Mouse (Mus musculus) T-helper 1 cell (primary cell): ENCODE measurements around the gene Ube2i.
"Not testable (repeated sequence)": the region's sequence is repeated elsewhere in the genome, so short reads cannot be mapped to it uniquely, and the experiment has no call there.

Experiments used
- in situ Hi-C: fragments of 300-600 bp; cut with MboI, MseI; formaldehyde crosslinking; loops from one replicate; pipeline ENCODE4 v1.15.1; 2025; ENCODE audit warnings: high pct_unique_total_duplicates

Gene Ube2i

DNA sequence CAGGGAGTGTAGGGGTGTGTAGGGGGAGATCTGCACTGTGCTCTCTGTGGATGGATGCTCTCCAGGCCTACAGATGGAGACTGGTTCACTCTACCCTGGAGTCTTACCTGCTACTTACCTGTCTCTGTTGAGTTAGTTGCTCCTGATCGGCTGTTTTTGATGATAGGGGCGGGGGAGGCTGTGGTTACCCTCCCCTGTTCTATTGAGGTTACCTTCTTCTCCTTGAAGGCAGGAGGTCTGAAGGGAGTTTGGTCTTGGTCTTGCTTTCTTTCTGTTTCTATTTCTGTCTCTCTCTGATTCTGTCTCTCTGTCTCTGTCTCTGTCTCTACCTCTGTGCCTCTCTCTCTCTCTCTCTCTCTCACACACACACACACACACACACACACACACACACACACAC lies 19.3 kb downstream of the Ube2i start:
- in situ Hi-C loops = no loop called here

DNA sequence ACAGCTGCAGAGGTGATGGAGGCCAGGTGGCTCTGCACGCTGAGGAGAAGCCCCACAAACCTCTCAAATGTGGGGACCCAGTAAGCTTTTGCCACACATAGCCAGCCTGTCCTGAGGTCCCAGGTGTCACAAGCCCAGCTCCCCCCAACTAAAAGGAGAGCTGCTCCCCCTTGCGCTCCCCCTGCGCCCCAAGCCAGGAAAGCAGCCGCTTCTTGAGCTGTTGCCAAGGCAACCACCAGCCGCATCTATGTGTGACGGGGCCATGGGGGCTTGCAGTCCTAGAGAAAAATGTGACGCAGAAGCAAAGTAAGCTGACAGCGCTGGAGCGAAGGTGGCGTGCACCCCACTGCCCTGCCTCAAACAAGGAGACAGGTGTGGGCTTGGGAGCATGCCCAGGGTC lies 20.7 kb downstream of the Ube2i start:
- in situ Hi-C loops = no loop called here

DNA sequence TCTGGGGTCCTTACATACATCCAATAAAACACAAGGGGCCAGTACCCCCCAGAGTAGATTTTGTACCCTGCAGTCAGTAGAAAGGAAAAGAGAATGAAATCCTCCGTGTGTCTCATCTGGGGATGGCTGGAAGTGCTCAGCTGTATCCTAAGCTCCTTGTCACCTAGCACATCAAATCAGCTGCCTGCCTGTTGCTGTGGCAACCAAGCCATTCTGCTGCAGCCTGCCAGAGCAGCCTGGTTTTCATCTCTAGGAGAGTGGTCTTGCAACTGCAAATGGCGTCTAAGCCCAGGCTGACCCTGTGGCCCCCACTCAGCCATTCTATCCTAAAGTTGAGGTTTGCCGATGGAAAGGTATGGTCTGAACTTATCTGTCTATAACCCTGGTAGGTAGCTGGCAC lies 21.8 kb downstream of the Ube2i start:
- in situ Hi-C loops = no loop called here

DNA sequence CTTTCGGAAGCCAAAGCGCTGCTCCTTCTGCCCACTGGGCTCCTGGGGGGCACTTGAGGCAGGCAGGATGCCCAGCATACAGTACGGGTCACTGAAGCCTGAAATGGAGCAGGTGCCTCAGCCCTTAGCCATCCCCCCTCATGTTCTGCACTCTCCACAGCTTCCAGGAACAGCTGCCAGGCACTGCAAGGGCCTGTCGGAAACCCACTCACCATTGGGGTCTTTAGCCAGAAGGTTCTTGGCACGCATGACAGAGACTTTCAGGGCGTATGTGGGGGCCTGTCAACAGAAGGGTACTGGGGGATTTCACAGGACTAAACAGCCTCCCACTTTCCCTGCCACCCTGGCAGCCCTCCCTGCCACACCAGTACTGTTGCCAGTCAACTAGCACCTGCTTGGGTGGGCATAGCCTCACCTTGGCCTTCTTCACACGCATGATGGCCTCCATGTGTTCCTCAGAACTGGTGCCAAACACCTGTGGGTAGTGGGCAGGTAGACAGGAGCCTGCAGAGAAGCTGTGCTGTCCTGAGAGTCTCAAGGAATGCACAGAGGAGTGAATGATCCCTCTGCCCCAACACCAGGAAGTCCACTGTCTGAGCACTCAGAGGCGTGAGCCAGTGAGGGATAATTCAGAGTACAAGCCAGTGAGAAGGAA lies 24.1 kb downstream of the Ube2i start:
- in situ Hi-C loops = no loop called here

DNA sequence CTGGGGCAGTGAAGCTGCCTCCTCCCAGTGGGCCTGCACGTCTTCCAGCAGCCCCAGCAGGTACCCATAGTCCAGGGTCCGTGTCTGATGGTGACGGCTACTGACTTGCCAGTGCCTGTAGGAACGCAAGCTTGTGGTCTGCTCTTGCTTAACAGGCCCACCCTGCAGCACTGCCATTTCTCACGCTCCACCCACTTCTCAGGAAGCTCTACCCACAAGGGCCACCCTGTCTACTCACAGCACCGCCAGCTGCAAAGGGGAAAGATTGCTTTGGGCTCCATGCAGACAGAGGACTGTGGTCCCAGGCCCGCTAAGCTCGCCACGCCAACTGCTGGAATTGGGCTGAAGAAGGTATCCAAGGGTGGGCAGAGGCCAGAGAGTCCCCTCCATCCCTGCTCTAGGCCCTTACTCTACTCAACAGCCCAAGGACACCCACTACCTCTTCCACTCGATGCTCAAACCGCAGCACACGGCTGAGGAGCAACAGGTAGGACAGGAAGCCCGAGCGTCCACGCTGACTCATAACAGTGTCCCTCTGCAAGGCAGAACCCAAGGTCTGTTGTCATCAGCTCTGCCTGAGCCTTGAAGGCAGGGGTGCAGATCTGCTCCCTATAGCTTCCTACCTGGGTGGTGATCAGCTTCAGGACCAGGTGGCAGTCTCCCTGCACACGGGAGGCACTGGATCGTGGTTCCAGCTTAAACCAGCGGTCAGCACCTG lies 26.2 kb downstream of the Ube2i start:
- in situ Hi-C loops = no loop called here

DNA sequence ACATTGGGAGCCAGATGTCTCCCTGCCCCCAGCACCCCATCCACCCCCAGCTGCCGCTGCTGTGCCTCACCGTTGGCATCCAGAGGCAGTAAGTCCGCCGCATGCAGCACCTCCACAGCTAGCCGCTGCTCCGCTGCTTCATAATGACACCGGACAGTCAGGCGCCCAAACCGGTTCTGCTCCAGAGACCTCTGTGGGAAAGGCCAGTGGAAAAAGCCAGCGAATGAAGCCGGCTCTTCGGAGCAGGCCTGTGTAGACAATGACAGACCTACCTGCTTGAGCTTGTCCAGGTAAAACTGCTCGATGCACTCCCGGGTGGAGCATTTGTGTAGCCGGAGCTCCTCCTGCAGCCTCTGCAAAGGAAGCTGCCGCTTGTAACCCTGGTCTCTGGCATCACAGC lies 30.2 kb downstream of the Ube2i start:
- in situ Hi-C loops = no loop called here

DNA sequence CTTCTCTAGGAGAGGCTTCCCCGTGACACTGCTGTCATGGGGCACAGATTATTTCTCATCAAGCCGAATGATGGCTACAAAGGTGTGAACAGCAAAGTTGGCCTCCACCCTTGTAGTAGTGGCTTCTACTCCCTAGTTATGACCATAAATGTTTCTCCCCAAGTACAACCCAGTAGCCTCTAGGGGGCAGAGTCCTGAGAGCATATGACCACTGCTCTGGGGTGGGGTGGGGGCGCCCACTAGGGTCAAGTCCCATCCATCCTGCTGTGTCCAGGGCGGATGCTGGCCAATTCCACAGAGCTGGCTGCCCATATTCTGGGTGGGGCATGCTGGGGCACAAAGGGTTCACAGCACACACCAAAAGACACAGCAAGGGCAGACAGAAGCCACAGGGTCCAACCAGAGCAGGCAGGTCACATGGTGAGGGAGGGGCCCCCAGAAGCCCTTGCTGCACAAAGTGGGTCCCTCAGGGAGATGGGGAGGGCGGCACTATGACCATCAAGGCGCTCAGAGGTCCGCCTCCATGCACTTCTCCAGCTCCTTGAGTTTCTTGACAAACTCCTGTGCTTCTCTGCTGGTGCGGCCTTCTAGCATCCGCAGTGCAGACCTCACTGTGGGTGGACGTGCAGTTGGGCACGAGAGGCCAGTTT lies 31.2 kb downstream of the Ube2i start:
- in situ Hi-C loops = no loop called here

DNA sequence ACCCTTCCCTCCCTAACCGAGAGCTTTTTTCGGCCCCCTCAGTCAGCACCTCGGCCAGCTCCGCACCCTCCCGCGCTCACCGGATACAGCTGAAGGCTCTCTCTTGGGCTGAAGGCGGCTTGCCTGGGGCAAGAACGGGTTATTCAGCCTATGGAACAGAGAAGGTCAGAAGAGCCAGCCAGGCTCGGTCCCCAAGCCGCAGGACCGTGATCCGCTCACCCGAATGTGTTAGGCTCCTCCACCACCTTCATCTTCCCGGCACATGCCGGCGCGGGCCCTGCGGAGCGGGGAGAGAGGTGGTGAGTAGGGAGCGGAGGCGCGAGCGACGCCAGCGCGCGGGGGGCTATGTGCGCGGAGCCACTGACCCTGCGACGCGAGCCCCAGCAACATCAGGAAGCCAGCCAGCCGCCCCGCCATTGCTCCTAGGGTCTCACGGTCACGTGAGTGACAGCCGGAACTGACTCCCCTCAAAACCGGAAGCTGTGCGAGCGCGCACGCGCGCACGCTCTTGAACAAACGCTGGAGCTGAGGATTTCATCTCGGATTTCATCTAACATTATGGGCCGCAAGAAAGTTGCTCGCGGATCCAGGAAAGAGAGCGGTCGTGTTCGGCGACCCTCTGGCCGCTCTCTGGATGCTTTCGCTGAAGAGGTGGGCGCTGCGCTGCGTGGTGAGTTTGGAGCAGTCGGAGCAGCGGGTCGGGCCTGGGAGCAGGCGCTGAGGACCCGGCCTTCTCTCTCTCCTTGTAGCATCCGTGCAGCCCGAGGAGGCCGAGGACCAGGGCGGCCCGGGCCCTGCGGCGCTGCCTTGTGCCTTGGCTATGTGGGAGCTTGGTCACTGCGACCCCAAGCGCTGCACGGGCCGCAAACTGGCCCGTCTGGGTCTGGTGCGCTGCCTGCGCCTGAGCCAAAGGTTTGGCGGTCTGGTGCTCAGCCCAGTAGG lies 34.5 kb downstream of the Ube2i start, which contains the start of the genes Gnptg and Tsr3:
Gene Gnptg, minus strand, starts transcription at position 430 of the 942 bp plus-strand sequence.
Gene Tsr3, plus strand, starts transcription at position 476 of the 942 bp plus-strand sequence.
- in situ Hi-C loops = no loop called here

DNA sequence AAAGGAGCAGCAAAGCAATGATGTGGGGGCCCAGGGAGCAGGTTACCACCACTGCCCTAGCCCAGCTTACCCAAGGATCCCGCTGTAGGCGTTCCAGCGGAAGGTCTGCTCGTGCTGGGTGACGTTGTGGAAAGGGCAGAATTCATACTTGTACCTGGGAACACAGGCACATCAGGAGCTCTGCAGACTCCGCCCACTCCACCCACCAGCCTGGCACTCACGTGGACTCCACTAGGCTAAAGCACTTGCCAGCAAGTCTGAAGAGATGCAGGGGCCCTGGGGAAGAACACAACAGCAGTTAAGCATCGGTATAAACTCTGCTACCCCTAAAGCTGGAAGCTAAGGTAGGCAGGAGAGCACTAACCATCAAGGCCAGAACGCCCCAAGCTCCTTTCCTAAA lies 38.8 kb downstream of the Ube2i start:
- in situ Hi-C loops = no loop called here

DNA sequence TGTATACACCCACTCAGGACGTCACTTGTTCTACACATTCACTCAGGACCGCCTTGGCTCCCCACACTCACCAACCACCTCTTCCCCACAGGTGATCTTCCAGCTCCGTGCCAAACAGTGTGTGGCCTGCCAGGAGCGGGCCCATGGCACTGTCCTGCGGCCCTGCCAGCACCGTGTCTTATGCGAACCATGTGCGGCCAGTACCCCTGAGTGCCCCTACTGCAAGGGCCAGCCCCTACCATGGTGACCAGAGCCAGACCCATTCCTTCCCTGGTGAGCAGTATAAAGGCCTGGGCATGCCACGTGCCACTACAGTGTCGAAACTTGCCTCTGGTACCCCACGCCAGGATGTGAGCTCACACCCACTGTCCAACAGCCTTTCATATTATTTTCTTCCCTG lies 42.8 kb downstream of the Ube2i start:
- in situ Hi-C loops = not testable (repeated sequence)

DNA sequence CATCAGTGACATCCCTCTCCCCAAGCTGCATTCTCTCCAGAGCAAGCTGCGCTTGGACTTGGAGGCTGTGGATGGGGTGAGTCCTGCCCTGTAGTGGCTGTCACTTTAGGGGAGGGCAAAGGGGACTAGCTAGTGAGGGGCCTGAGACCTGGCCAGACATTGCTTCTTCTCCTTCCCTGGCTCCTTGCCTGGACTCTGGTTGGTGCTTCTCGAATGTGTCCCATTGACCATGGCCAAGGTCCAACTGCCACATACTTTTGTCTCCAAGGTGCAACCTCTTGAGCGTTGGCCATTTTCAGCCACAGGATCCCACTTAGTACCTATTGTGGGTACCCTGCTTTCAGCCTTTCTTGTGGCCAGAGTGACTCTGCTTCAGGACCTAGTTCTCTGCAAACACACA lies 43.7 kb downstream of the Ube2i start:
- in situ Hi-C loops = no loop called here

DNA sequence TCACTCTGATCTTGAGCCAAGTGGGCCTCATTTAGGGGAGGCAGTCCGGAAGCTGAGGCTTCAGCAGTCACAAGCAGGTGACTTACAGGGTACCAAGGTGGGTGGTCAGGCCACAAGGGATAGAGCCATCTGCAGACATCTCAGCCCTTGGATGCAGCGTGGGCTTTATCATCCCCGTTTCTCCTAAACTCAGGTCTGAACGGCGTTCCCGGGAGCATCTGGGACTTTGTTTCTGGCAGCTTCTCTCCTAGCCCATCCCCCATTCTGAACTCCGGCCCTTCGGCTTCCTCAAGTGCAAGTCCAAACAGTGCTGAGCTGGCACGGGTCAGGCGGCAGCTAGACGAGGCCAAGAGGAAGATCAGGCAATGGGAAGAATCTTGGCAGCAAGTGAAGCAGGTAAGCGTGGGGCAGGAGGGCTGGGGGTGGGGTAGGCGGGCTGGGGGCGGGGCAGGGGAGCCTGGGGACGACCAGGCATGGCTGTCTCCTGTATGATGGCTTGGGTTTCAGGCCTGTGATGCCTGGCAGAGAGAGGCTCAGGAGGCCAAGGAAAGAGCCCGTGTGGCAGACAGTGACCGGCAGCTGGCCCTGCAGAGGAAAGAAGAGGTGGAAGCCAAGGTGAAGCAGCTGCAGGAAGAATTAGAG lies 44.3 kb downstream of the Ube2i start:
- in situ Hi-C loops = not testable (repeated sequence)

DNA sequence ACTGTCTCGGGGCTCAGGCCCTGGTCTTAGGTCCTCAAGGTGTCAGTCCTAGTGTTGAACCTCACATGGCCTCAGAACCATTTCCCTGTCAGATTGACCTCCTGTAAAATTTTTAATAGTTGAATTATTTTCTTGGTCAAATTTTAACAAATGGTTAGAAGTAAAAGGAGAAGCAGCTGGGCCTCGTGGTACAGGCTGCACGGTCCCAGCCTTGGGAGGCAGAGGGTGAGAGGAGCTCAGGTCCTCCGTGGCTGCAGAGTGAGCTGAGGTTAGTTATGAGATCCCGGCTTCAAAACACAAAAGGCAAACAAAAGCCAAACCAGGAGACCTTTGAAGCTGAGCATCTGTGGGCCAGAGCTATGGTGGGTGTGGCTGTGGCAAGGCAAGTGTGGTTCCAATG lies 46.4 kb downstream of the Ube2i start:
- in situ Hi-C loops = loop anchor here (10.0 kb wide), 1 partner anchor 683 kb away; the partner anchor contains the start of gene Pkd1

DNA sequence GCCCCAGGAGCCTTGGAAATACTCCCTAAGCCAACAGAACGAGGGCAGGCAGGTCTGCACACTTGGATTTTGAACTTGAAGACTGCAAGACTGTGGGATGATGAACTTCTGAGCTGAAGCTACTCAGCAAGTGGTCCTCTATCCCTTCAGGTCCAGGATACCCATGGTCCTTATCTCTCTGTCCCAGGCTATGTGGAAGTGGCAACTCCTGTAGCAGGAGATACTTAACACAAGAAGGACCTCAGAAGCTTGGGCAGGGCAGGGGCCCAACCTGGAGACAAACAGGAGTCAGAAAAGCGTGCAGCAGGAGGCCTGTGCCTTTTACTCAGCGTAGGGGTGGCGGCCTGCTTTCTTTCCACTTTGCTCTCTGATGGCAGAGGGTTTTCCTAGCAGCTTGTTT lies 48.8 kb downstream of the Ube2i start:
- in situ Hi-C loops = loop anchor here (10.0 kb wide), 1 partner anchor 681 kb away; the partner anchor contains the start of gene Pkd1

DNA sequence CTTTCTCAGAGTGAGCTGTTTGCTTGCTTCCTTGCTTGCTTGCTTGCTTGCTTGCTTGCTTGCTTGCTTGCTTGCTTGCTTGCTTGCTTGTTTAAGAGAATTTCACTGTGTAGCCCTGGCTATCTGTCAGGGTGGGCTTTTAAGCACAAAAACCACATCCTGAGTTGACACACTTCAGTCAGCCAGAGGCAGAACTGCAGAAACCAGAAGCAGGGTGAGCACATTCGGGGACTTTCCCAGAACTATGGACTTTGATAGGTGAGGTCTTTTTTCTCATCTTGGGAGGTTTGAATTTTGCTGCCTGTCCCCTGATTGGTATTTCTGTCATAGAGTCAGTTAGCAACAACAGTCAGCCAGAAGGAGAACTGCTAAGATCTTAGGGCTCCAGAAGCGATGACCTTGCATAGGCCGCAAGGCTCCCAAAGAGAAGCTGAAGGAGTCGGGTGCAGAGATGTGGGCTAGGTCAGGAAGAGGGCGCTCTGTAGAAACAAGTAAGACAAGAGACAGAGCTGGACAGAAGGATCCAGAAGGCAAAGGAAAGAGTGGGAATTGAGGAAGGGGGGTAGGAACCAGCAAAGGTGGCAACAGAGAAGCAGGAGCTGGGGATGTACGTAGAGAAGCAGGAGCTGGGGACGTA lies 49.7 kb downstream of the Ube2i start:
- in situ Hi-C loops = loop anchor here (5.0 to 10.0 kb wide), 2 partner anchors 48 to 680 kb away; partner anchors contain the start of genes Pkd1 and Ube2i

DNA sequence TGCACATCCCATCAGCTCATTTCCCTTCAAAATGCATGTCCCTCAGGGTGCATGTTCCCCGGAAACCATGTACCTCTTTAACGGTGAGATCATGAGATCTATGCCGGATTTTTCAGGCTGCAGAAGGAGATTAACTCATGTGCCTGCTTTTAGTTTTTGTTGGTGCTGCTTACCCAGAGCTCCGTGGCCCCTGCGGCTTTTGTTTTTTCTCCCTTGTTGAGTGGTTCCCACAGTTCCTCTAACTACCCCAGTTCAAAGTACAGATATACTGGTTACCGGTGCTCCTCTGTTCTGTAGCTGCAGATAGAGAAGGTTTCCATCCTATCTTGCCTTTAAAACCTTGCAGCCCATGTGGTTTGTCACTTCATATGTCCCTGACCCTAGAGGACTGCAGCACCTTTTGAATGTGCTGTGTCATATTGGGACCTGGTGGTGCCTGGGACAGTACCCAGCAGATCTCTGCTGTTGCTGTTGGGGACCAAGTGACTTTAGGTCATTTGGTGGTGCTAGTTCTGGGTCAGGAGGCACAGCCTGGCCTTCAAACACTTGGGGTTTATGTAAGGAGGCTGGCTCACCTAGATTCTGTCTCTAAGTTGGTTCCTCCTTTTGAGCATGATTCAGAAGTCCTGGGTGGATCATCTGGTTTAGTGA lies 51.3 kb downstream of the Ube2i start:
- in situ Hi-C loops = loop anchor here (5.0 to 10.0 kb wide), 2 partner anchors 49 to 678 kb away; partner anchors contain the start of genes Pkd1 and Ube2i

DNA sequence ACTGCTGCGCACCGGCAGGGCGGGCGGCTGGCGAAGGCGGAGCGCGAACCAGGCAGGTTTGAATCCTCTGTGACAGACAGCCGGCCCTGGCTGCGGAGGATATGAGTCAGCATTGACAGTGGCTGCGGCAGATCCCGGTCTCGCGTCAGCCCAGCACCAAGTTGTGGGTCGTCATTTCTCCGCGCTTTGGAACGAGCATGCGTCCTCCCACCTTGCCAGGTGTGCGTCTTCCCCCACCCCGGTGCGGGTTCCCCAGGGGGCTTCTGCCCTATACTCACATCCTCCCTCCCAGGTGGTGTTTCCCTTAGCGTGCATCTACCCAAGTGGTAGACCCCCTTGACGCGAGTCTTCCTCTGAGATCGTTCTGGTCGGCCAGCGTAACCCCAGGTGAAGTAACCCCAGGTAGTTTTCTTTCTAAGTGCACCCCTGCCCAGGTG lies 51.9 kb downstream of the Ube2i start:
- in situ Hi-C loops = loop anchor here (5.0 to 10.0 kb wide), 2 partner anchors 50 to 678 kb away; partner anchors contain the start of genes Pkd1 and Ube2i

DNA sequence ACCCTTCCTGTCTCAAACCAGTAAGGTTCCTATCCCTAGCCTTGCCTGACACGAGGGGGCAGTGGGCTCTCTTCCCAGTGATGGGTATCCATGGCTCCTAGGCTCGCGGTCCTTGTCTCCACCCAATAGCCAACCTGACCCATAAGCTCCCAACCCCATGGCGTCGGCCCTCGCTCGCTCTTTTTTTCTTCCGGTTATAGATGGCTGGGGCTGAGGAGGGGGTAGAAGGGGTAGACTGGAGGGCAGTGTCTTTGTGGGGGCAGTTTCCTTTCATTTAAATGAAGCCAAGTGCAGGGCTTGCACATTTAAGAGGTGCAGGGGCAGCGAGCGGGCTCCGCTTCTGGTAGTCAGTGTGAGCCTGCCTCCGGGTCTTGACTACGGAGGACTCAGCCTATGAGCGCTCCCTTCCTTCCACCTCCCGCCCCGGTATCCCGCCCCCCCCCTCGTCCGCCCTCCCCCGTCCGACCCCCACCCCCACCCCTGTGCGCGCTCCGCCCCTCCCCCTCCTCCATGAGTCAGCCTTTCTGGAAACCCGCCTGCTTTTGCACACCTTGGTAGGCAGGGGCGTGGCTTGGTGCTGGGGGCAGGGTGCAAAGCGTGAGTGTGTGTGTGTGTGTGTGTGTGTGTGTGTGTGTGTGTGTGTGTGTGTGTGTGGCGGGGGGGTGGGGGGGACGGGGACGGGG lies 52.5 kb downstream of the Ube2i start:
- in situ Hi-C loops = loop anchor here (5.0 to 10.0 kb wide), 2 partner anchors 50 to 677 kb away; partner anchors contain the start of genes Pkd1 and Ube2i

DNA sequence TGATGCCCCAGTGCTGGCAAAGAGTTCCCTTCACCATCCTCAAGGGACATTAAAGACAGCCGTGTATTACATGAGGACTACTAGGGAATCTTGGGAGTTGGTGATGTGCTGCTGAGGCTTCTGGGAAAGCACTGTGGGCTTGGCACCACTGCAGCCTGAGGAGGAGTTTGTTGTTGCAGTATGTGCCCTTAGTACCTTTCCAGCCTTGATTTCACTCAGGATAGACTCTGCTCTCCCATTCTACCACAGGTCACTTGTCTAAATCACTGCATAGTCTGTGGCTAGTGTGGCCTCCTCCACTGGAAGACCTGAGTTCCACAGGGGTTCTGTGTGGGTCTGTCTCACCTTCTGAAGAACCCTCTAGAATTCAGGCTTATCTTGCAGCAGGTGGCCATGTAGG lies 53.7 kb downstream of the Ube2i start:
- in situ Hi-C loops = loop anchor here (5.0 to 10.0 kb wide), 2 partner anchors 52 to 676 kb away; partner anchors contain the start of genes Pkd1 and Ube2i
